Mouse (Mus musculus) left cerebral cortex, adult 11 months (tissue): ENCODE measurements at regions not wholly inside any gene's neighbourhood (a gene's known extent, or its start where the extent isn't known, plus 50 kb on each side); places are given as distances from the start of the nearest gene placed in this dataset.
"Not testable (repeated sequence)": the region's sequence is repeated elsewhere in the genome, so short reads cannot be mapped to it uniquely, and the experiment has no call there.

Experiments used
- DNase-seq: peaks from one replicate; pipeline ENCODE4 v3.0.0; 2022; ENCODE audit warnings: low spot score

DNA sequence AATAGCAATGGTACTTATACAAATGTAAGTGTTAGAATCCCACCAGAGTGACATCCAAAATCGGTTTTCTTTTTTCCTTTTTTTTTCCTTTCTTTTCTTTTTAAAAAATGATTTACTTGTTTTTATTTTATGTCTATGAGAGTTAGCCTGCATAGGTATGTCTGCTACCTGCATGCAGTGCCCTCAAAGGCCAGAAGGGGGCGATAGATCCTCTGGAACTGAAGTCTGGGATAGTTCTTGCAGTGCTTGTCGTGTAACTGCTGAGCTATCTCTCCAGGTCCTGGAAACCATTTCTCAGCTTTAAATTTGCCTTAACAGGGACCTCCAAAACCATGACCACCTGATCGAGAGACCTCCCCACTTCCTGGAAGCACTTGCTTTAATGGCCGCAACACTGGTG lies 93.8 kb downstream of the Defb7 start:
- no peak for DNase-seq

DNA sequence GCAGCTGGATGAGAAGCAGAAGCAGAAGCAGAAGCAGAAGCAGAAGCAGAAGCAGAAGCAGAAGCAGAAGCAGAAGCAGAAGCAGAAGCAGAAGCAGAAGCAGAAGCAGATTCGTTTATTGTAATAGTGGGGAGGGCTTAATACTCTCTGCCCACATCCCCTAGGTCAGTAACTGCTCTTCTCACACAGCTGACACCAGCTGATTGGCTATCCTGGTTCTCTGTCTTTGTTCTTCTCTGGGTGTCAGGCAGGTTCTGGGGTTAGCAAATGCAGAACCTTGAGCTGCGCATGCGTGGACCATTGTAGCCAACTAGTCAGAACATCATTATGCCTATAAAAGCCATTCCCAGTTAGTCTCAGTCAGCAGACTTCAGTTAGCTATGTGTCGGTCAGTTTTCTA lies 106.6 kb downstream of the Defb7 start:
- not testable (repeated sequence) for DNase-seq

DNA sequence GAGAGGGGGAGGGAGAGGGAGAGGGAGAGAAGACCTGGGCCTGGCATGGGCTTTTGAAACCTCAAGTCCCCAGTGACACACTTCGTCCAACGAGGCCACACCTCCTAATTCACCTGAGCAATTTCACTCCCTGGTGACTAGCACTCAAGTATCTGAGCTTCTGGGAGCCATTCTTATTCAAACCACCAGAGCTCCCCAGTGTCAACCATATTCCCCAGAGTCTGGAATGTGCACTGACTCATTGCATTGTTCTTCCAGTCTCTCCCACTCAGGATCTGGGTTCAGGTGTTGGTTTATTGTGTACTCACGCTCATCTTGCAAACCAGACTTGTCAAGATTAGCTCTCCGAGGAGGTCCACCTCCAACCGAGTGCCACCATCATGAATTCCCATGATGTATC lies 111.7 kb downstream of the Defb7 start:
- DNase-seq, result no peak

DNA sequence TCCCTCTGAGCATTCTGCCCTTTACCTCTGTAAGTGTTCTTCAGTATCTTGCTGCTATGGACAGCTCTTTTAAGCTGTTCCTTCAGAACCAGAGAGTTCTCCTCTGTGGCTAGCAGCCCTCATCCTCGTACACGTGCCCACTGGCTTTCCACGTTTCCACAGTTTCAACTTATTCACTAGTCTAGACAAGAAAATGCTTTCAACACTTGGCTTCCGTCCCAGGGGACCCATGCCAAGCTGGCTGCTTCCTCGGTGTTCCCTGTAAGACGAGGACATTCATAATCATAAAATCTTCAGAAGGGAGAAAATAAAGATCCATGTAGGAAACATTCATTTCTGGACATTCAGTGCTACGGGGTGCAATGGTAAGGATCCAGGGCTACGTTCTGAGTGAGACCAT lies 101.9 kb upstream of the 4930467E23Rik start:
- peak; percentile 21 for DNase-seq

DNA sequence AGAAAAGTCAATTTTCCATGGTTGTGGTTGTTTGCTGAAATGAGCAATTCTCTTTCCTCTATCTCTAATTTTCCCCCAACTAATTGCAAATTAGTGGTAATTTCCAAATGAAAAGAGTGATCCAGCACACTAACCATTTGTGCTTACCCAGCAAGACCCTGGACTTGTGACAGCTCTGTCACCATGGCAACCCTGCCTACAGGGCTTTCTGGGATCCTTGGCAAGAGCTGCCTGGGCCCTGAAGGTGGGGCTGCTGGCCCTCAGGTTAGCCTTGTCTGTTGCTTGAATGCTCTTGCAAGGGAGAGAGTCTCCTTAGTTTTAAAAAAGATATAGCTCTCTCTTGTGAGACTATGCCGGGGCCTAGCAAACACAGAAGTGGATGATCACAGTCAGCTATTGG lies 80.8 kb upstream of the 4930467E23Rik start:
- not testable (repeated sequence) for DNase-seq
